Mouse (Mus musculus) testis, adult 2 months (tissue): Measurements from ENCODE around the gene Gm28539.

Experiments
- CTCF ChIP-seq: fragments of 200-500 bp; IDR thresholded peaks from 2 replicates; pipeline ENCODE4 v1.5.1; 2012; ENCODE audit warnings: low read depth, mild to moderate bottlenecking, inconsistent platforms, low read length, moderate library complexity; ENCODE audit not compliant: control insufficient read depth, insufficient read depth, insufficient replicate concordance
- POLR2A ChIP-seq: fragments of 200-500 bp; IDR thresholded peaks from 2 replicates; pipeline ENCODE4 v1.6.1; 2012; ENCODE audit warnings: low read depth, mild to moderate bottlenecking, inconsistent platforms, low read length, moderate library complexity; ENCODE audit not compliant: control insufficient read depth

- TF ChIP-seq POLR2A, result no peak
- TF ChIP-seq CTCF, result no peak
These were observed 47.7 kb downstream of the Gm28539 start for GRCm38 (mm10) chr16:18884044-18884443.
